Mouse (Mus musculus) small intestine, adult 2 months (tissue): ENCODE results near the gene Eif3k.

ENCODE experiments used
- CTCF ChIP-seq: fragments of 200-500 bp; IDR thresholded peaks from 2 replicates; pipeline ENCODE4 v1.5.1; 2012; ENCODE audit warnings: low read depth, mild to moderate bottlenecking, control low read depth, inconsistent platforms, low read length, moderate library complexity, mixed read lengths; ENCODE audit not compliant: insufficient replicate concordance, insufficient read length; ENCODE audit errors: extremely low read depth
- POLR2A ChIP-seq: fragments of 200-500 bp; IDR thresholded peaks from 2 replicates; pipeline ENCODE4 v1.6.1; 2012; ENCODE audit warnings: low read depth, mild to moderate bottlenecking, control low read depth, inconsistent platforms, low read length, moderate library complexity

- TF ChIP-seq CTCF: no peak
- no peak for TF ChIP-seq POLR2A
Measured at GRCm38 (mm10) chr7:28931032-28931694, 50.5 kb downstream of the Eif3k start.
